28 mouse cellular contexts compared by ENCODE assay signal in genomic region chr4:55464192-55464591, GRCm38 (mm10).
DNase-seq lines count a peak whose midpoint lies in the region; ATAC-seq and TF ChIP-seq lines count a peak whose summit lies in the region.
"Had no signal": no experiment of that assay in that cellular context is flagged by ENCODE, and none has a peak within 500 bp of the region (broad histone marks: within the 10 kb centered on the region; RNA-seq: fewer than 3 reads in every experiment).

No protein-coding gene starts in this region.

- 6% methylated on average over 8 of the region's 8 CpGs for WGBS in midbrain, embryonic 12.5 days
- WGBS in midbrain, embryonic 10.5 days: 8% methylated on average over 8 of the region's 8 CpGs

- H3K4me3 ChIP-seq in midbrain, embryonic 12.5 days: no peak overlapping the region
- no peak overlapping the region for H3K4me3 ChIP-seq in midbrain, embryonic 10.5 days
- H3K4me3 ChIP-seq: embryonic facial prominence, embryonic 13.5 days; erythroblast, embryonic 14.5 days; limb, embryonic 15.5 days; megakaryocyte, embryonic 14.5 days; midbrain, embryonic 15.5 days; myocyte; neural tube, embryonic 13.5 days had no signal

- TF ChIP-seq CTCF in brain, embryonic 14.5 days (IDR thresholded peaks at IDR 0.05; ENCODE audit: borderline replicate concordance, extremely low read depth, insufficient read depth, insufficient read length): no peak

- no peak overlapping the region for H3K4me2 ChIP-seq in midbrain, embryonic 12.5 days (replicated peaks)
- H3K4me2 ChIP-seq: embryonic facial prominence, embryonic 13.5 days; heart, embryonic 11.5 days; limb, embryonic 15.5 days; lung, embryonic 14.5 days; midbrain, embryonic 15.5 days; neural tube, embryonic 13.5 days had no signal

- no peaks in the 10 kb centered on the region for H3K36me3 ChIP-seq in midbrain, embryonic 12.5 days
- no peaks in the 10 kb centered on the region for H3K36me3 ChIP-seq in midbrain, embryonic 10.5 days
- H3K36me3 ChIP-seq: embryonic facial prominence, embryonic 13.5 days; limb, embryonic 15.5 days; midbrain, embryonic 15.5 days; neural tube, embryonic 13.5 days had no signal

- no peak overlapping the region for H3K27ac ChIP-seq in midbrain, embryonic 12.5 days (replicated peaks)
- H3K27ac ChIP-seq in midbrain, embryonic 10.5 days (replicated peaks): no peak overlapping the region
- H3K27ac ChIP-seq: embryonic facial prominence, embryonic 13.5 days; hindbrain, postnatal 0 days; kidney, postnatal 0 days; limb, embryonic 15.5 days; liver, embryonic 14.5 days; midbrain, embryonic 15.5 days; neural tube, embryonic 13.5 days; stomach, postnatal 0 days had no signal

- peak; percentile 16 for DNase-seq in embryo, embryonic 11 days
- no peak for DNase-seq in embryo, embryonic 9.5 days (ENCODE audit: extremely low spot score)
- no peak for DNase-seq in midbrain, embryonic 10.5 days (ENCODE audit: low spot score)
- DNase-seq in brain, embryonic 14.5 days (ENCODE audit: low read depth): peak; percentile 35
- DNase-seq in spleen, postnatal 10 days (ENCODE audit: low spot score in 2 of 2): no peak
- DNase-seq in right cerebral cortex, postnatal 4 days: no peak
- no peak for DNase-seq in lung, postnatal 10 days
- DNase-seq: adrenal gland, postnatal 36 days; cerebellum, adult 11 months; cerebellum, adult 9-11 months; kidney, adult 2 months; left cerebral cortex, postnatal 4 days; lung, embryonic 14.5 days; lung, postnatal 36 days; right cerebral cortex, adult 18-20 months had no signal

- no peak overlapping the region for H3K9ac ChIP-seq in midbrain, embryonic 12.5 days (replicated peaks)
- H3K9ac ChIP-seq: embryonic facial prominence, embryonic 13.5 days; limb, embryonic 15.5 days; liver, embryonic 14.5 days; lung, embryonic 14.5 days; midbrain, embryonic 15.5 days; neural tube, embryonic 13.5 days had no signal

- no peak for TF ChIP-seq POLR2A in brain, embryonic 14.5 days (IDR thresholded peaks at IDR 0.05; ENCODE audit: borderline replicate concordance, extremely low read depth, insufficient read depth, insufficient read length, poor library complexity, severe bottlenecking)

- no peaks in the 10 kb centered on the region for H3K9me3 ChIP-seq in midbrain, embryonic 12.5 days
- H3K9me3 ChIP-seq in midbrain, embryonic 10.5 days (replicated peaks): no peaks in the 10 kb centered on the region
- H3K9me3 ChIP-seq: embryonic facial prominence, embryonic 13.5 days; limb, embryonic 15.5 days; megakaryocyte, embryonic 14.5 days; midbrain, embryonic 15.5 days; neural tube, embryonic 13.5 days had no signal

- H3K27me3 ChIP-seq in midbrain, embryonic 12.5 days: 0 out of 2 replicates have a peak, but pooled peaks cover 8% of the 10 kb centered on the region
- H3K27me3 ChIP-seq in midbrain, embryonic 10.5 days (ENCODE audit: low read depth, poor library complexity, severe bottlenecking): peaks cover 4% of the 10 kb centered on the region
- H3K27me3 ChIP-seq: embryonic facial prominence, embryonic 13.5 days; limb, embryonic 15.5 days; midbrain, embryonic 15.5 days; neural tube, embryonic 13.5 days had no signal

- peak; percentile 30; the same call in 1 of the 2 replicates for ATAC-seq in midbrain, embryonic 12.5 days (ENCODE audit: low FRiP score, low read depth)
- ATAC-seq: hindbrain, postnatal 0 days; midbrain, embryonic 15.5 days had no signal

- peaks cover 8% of the 10 kb centered on the region for H3K4me1 ChIP-seq in midbrain, embryonic 12.5 days
- H3K4me1 ChIP-seq in midbrain, embryonic 10.5 days: peaks cover 11% of the 10 kb centered on the region
- H3K4me1 ChIP-seq: embryonic facial prominence, embryonic 13.5 days; limb, embryonic 15.5 days had no signal

Comparison
In these comparisons a context has a peak if more than half of its experiments do, and no peak if none do; other contexts are left out.
1. DNase-seq: peak in embryo, embryonic 11 days (single experiment) and brain, embryonic 14.5 days (single experiment); none in embryo, embryonic 9.5 days (single experiment), midbrain, embryonic 10.5 days (single experiment), spleen, postnatal 10 days (0 of 2), right cerebral cortex, postnatal 4 days (single experiment) and lung, postnatal 10 days (single experiment).